Mouse (Mus musculus) myocyte (in vitro differentiated cells): ENCODE data around the gene Olfr97.

ENCODE experiments used
- CEBPB ChIP-seq: IDR thresholded peaks from 2 replicates; pipeline ENCODE4 v1.6.1; 2011; ENCODE audit warnings: mild to moderate bottlenecking, moderate library complexity; ENCODE audit not compliant: poor library complexity, insufficient read depth, severe bottlenecking
- E2F4 ChIP-seq: IDR thresholded peaks from one replicate; pipeline ENCODE4 v1.6.1; 2011; ENCODE audit warnings: mild to moderate bottlenecking, control low read depth, moderate library complexity; ENCODE audit not compliant: insufficient read depth
- MAX ChIP-seq: IDR thresholded peaks from one replicate; pipeline ENCODE4 v1.6.1; 2011; ENCODE audit warnings: low read depth, mild to moderate bottlenecking, control low read depth
- MYOD1 ChIP-seq, 3 experiments: IDR thresholded peaks; one replicate each; pipeline ENCODE4 v1.6.1; 2011; ENCODE audit warnings: control low read depth in 2 of 3, low read depth in 2 of 3, mild to moderate bottlenecking in 2 of 3, moderate library complexity in 1 of 3; ENCODE audit not compliant: insufficient read length in 2 of 3, control insufficient read depth in 1 of 3
- POLR2A ChIP-seq: IDR thresholded peaks from one replicate; pipeline ENCODE4 v1.6.1; 2011; ENCODE audit warnings: low read depth, mild to moderate bottlenecking, control low read depth, moderate library complexity; ENCODE audit not compliant: insufficient read length

GRCm38 (mm10) chr17:37270058-37270701 lies 33.0 kb upstream of the Olfr97 start, which contains the start of gene H2-M3:
- TF ChIP-seq MYOD1 (IDR thresholded peaks at IDR 0.05; ENCODE audit: control insufficient read depth in 1 of 3, insufficient read length in 2 of 3, low read depth in 2 of 3) (no peak), CEBPB (no peak), POLR2A (no peak), MAX (no peak), E2F4 (no peak)
